Mouse (Mus musculus) CH12.LX (cell line): ENCODE results near the gene Tmem106c.

Experiments used
- BHLHE40 ChIP-seq: IDR thresholded peaks from 2 replicates; pipeline ENCODE4 v1.6.1; 2011; ENCODE audit warnings: mild to moderate bottlenecking, low read depth, low read length, improper control_type of control experiment
- CTCF ChIP-seq, 2 experiments: IDR thresholded peaks in 1 of 2; conservative IDR thresholded peaks in 1 of 2; 2 replicates each; pipeline ENCODE4 v1.5.1; 2011 to 2012; ENCODE audit warnings: low read depth in 2 of 2, low read length in 2 of 2, improper control_type of control experiment in 1 of 2, inconsistent platforms in 1 of 2, mild to moderate bottlenecking in 1 of 2, moderate library complexity in 1 of 2
- E2F4 ChIP-seq: IDR thresholded peaks from 2 replicates; pipeline ENCODE4 v1.6.1; 2011; ENCODE audit warnings: low read depth, low read length, improper control_type of control experiment; ENCODE audit not compliant: insufficient replicate concordance
- EP300 ChIP-seq: IDR thresholded peaks from 2 replicates; pipeline ENCODE4 v1.6.1; 2011; ENCODE audit warnings: low read length, improper control_type of control experiment
- GABPA ChIP-seq: IDR thresholded peaks from 2 replicates; pipeline ENCODE4 v1.6.1; 2012; ENCODE audit warnings: low read depth, low read length, improper control_type of control experiment, inconsistent platforms; ENCODE audit not compliant: insufficient replicate concordance
- JUND ChIP-seq: conservative IDR thresholded peaks from 2 replicates; pipeline ENCODE4 v1.6.1; 2011; ENCODE audit warnings: low read depth, low read length, improper control_type of control experiment
- MXI1 ChIP-seq: IDR thresholded peaks from 2 replicates; pipeline ENCODE4 v1.6.1; 2011; ENCODE audit warnings: mild to moderate bottlenecking, low read depth, low read length, improper control_type of control experiment
- POLR2A ChIP-seq: IDR thresholded peaks from 2 replicates; pipeline ENCODE4 v1.6.1; 2011; ENCODE audit warnings: low read depth, mild to moderate bottlenecking, improper control_type of control experiment, low read length
- POLR2AphosphoS2 ChIP-seq: IDR thresholded peaks from 2 replicates; pipeline ENCODE4 v1.6.1; 2011; ENCODE audit warnings: low read depth, low read length, improper control_type of control experiment
- SIN3A ChIP-seq: IDR thresholded peaks from 2 replicates; pipeline ENCODE4 v1.6.1; 2012; ENCODE audit warnings: low read length, improper control_type of control experiment, inconsistent platforms
- TCF12 ChIP-seq: IDR thresholded peaks from 2 replicates; pipeline ENCODE4 v1.6.1; 2014; ENCODE audit warnings: low read depth, mild to moderate bottlenecking, inconsistent platforms, low read length, improper control_type of control experiment
- USF1 ChIP-seq: IDR thresholded peaks from 2 replicates; pipeline ENCODE4 v1.6.1; 2014; ENCODE audit warnings: low read depth, mild to moderate bottlenecking, inconsistent platforms, low read length, improper control_type of control experiment
- ZC3H11A ChIP-seq: IDR thresholded peaks from 2 replicates; pipeline ENCODE4 v1.6.1; 2012; ENCODE audit warnings: low read depth, mild to moderate bottlenecking, inconsistent platforms, low read length, improper control_type of control experiment
- ZNF384 ChIP-seq: IDR thresholded peaks from 2 replicates; pipeline ENCODE4 v1.6.1; 2012; ENCODE audit warnings: low read depth, low read length, improper control_type of control experiment, inconsistent platforms

- TF ChIP-seq CTCF (conservative IDR thresholded peaks at IDR 0.05 in 1 of 2, IDR thresholded peaks at IDR 0.05 in 1 of 2; ENCODE audit: low read depth in 2 of 2, low read length in 2 of 2) (no peak), ZC3H11A (no peak), E2F4 (no peak), SIN3A (no peak), POLR2A (no peak), POLR2AphosphoS2 (no peak), BHLHE40 (no peak), JUND (no peak), ZNF384 (no peak), USF1 (no peak), EP300 (no peak), MXI1 (no peak), TCF12 (no peak), GABPA (no peak)
Measured at GRCm38 (mm10) chr15:98004740-98005159, 40.8 kb downstream of the Tmem106c start.
